Mouse (Mus musculus) heart, embryonic 14.5 days (tissue): ENCODE data around the gene Pdzrn4. TPM values are rescaled to one million over a fixed set of nuclear protein-coding genes. Genes with fewer than 3 reads are reported as not detected.

Experiments used
- ATAC-seq: fragments of 200-750 bp; cut with Nextera tagmentation; 2 replicates; pipeline ENCODE4 v1.8.0; 2017; ENCODE audit warnings: low read depth, moderate TSS enrichment; ENCODE audit not compliant: insufficient number of reproducible peaks, insufficient read depth, low FRiP score
- H3K27ac ChIP-seq, 2 experiments: fragments of 200-500 bp in 1 of 2; fragments of 300-500 bp in 1 of 2; sonication (generic) in 1 of 2; replicated peaks in 1 of 2; 2 replicates each; pipeline ENCODE4 v1.5.1; 2012 to 2014; ENCODE audit warnings: low read depth in 2 of 2, low read length in 2 of 2, control low read depth in 1 of 2, mild to moderate bottlenecking in 1 of 2, mixed read lengths in 1 of 2; ENCODE audit not compliant: control insufficient read depth in 1 of 2, insufficient read depth in 1 of 2
- H3K27me3 ChIP-seq: fragments of 300-500 bp; sonication (generic); 2 replicates; pipeline ENCODE4 v1.6.1; 2014; ENCODE audit warnings: mild to moderate bottlenecking, low read length, control low read depth; ENCODE audit not compliant: control insufficient read depth, insufficient read depth
- H3K36me3 ChIP-seq: fragments of 300-500 bp; sonication (generic); 2 replicates; pipeline ENCODE4 v1.6.1; 2014; ENCODE audit warnings: mild to moderate bottlenecking, control low read depth, low read length, mixed read lengths; ENCODE audit not compliant: control insufficient read depth, insufficient read depth
- H3K4me1 ChIP-seq, 2 experiments: fragments of 200-500 bp in 1 of 2; fragments of 300-500 bp in 1 of 2; sonication (generic) in 1 of 2; 2 replicates each; pipeline ENCODE4 v1.6.1; 2012 to 2014; ENCODE audit warnings: low read length in 2 of 2, control low read depth in 1 of 2, mixed read lengths in 1 of 2; ENCODE audit not compliant: control insufficient read depth in 2 of 2, insufficient read depth in 2 of 2
- H3K4me2 ChIP-seq: fragments of 300-500 bp; sonication (generic); 2 replicates; pipeline ENCODE4 v1.6.1; 2014; ENCODE audit warnings: mild to moderate bottlenecking, low read length
- H3K4me3 ChIP-seq, 2 experiments: fragments of 200-500 bp in 1 of 2; fragments of 300-500 bp in 1 of 2; sonication (generic) in 1 of 2; 2 replicates each; pipeline ENCODE4 v1.5.1; 2012 to 2014; ENCODE audit warnings: low read length in 2 of 2, mild to moderate bottlenecking in 2 of 2, control low read depth in 1 of 2, low read depth in 1 of 2, moderate library complexity in 1 of 2; ENCODE audit not compliant: control insufficient read depth in 1 of 2, insufficient read depth in 1 of 2
- H3K9ac ChIP-seq: fragments of 300-500 bp; sonication (generic); 2 replicates; pipeline ENCODE4 v1.6.1; 2014; ENCODE audit warnings: mild to moderate bottlenecking, low read length
- H3K9me3 ChIP-seq: fragments of 300-500 bp; sonication (generic); 2 replicates; pipeline ENCODE4 v1.6.1; 2016; ENCODE audit warnings: low read length, control low read depth; ENCODE audit not compliant: control insufficient read depth
- WGBS: fragments of 180-500 bp; shearing (Covaris S2); extraction: QIAGEN DNeasy Blood & Tissue Kit; methylation state at CpG from one replicate; pipeline ENCODE4 v1.1.7; 2014; 5-methylcytosine and 5-hydroxymethylcytosine counted together
- polyA plus RNA-seq: library from polyadenylated mRNA; unstranded; fragments of >200 nt; fragmentation: Nextera tagmentation; extraction: Ambion mirVana; gene quantifications from 2 replicates; pipeline ENCODE4 v1.2.1, GENCODE M21; 2014

Pdzrn4 gene
- polyA plus RNA-seq, 1 experiment from 2014 or later = 1.00 TPM

DNA sequence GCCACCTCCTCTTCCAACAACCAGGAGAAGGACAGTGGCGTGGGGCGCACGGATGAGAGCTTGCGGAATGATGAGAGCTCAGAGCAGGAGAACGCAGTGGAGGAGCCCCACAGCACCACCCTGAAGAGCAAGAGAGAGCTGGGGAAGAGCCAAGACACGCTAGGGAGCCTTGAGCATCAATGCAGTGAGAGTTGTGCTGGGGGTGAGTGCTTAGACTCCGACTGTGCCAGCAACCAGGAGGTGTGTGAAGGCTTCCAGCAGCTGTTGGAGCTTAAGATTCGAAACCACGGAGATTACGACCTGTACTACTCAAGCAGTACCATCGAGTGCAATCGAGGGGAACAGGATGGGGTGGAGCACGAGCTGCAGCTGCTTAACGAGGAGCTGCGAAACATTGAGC is 372.9 kb downstream of the Pdzrn4 start:
- no peaks in the 10 kb centered on the region for H3K27me3 ChIP-seq
- no peaks in the 10 kb centered on the region for H3K9me3 ChIP-seq
- no peak overlapping the region for H3K9ac ChIP-seq
- no peak overlapping the region for H3K4me3 ChIP-seq
- H3K4me1 ChIP-seq = no peaks in the 10 kb centered on the region
- WGBS = 83% methylated on average over 15 of the region's 15 CpGs
- H3K4me2 ChIP-seq = no peak overlapping the region
- no peaks in the 10 kb centered on the region for H3K36me3 ChIP-seq
- H3K27ac ChIP-seq = no peak overlapping the region
- no peak for ATAC-seq

DNA sequence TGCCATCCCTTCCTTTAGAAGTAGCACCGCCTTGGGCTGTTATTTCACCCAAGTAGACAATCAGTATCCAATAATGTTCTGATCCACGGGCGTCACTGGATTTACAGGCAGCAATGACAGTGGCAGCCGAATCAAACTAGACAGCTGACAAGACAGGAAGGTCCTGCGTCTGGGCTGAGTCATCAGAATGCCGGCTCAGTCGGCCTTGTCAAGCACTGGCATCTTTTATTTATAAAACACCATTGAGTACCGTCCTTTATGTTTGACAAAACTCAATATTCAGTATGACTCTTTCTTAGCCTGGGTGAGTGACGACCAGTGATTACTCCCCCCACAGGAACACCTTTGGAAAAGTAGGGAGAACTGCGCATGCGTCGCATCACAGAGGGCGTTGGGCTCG is 391.4 kb downstream of the Pdzrn4 start:
- WGBS = 66% methylated on average over 14 of the region's 14 CpGs
- Histone ChIP-seq H3K9me3 (no peaks in the 10 kb centered on the region), H3K4me3 (no peak overlapping the region), H3K9ac (no peak overlapping the region), H3K36me3 (no peaks in the 10 kb centered on the region), H3K4me2 (no peak overlapping the region), H3K27me3 (no peaks in the 10 kb centered on the region), H3K4me1 (no peaks in the 10 kb centered on the region; a peak in 1 of 4 replicates), H3K27ac (no peak overlapping the region)
- no peak for ATAC-seq

GRCm38 (mm10) chr15:92794275-92794674 is 397.6 kb downstream of the Pdzrn4 start:
- ATAC-seq = no peak
- no peak overlapping the region for H3K27ac ChIP-seq
- H3K36me3 ChIP-seq = no peaks in the 10 kb centered on the region
- no peaks in the 10 kb centered on the region for H3K27me3 ChIP-seq
- H3K4me3 ChIP-seq = no peak overlapping the region
- H3K4me1 ChIP-seq = no peaks in the 10 kb centered on the region
- 76% methylated on average over 3 of the region's 3 CpGs for WGBS
- no peak overlapping the region for H3K9ac ChIP-seq
- no peaks in the 10 kb centered on the region for H3K9me3 ChIP-seq
- H3K4me2 ChIP-seq = no peak overlapping the region

- 54% methylated on average over 3 of the region's 3 CpGs for WGBS
- no peak for ATAC-seq
- H3K4me1 ChIP-seq = no peaks in the 10 kb centered on the region
These were observed 409.3 kb downstream of the Pdzrn4 start for GRCm38 (mm10) chr15:92805934-92806333.

GRCm38 (mm10) chr15:92806352-92806751 is 409.7 kb downstream of the Pdzrn4 start:
- ATAC-seq = no peak
- H3K4me3 ChIP-seq = no peak overlapping the region
- H3K4me1 ChIP-seq = no peaks in the 10 kb centered on the region
- no peak overlapping the region for H3K9ac ChIP-seq
- H3K9me3 ChIP-seq = no peaks in the 10 kb centered on the region
- no peaks in the 10 kb centered on the region for H3K36me3 ChIP-seq
- WGBS = 91% methylated on average over 1 of the region's 1 CpGs
- no peak overlapping the region for H3K4me2 ChIP-seq
- no peak overlapping the region for H3K27ac ChIP-seq
- no peaks in the 10 kb centered on the region for H3K27me3 ChIP-seq

More at GRCm38 (mm10) chr15:92805934-92806333, 409.3 kb downstream of the Pdzrn4 start:
- Histone ChIP-seq H3K4me2 (no peak overlapping the region), H3K9ac (no peak overlapping the region), H3K36me3 (no peaks in the 10 kb centered on the region), H3K27ac (no peak overlapping the region), H3K9me3 (no peaks in the 10 kb centered on the region), H3K4me3 (no peak overlapping the region), H3K27me3 (no peaks in the 10 kb centered on the region)
